Mouse (Mus musculus): ENCODE data around the gene Speer3.
"Not testable (repeated sequence)": the region's sequence is repeated elsewhere in the genome, so short reads cannot be mapped to it uniquely, and the experiment has no call there.

The Speer3 gene

GRCm38 (mm10) chr5:13791319-13791718, at the start of gene Speer3:
Speer3 (plus strand) TSS chr5:13791619.
- DNase-seq (ENCODE audit: low spot score in 2 of 2), result no peak

- DNase-seq (ENCODE audit: low spot score in 2 of 2), result not testable (repeated sequence)
Measured at GRCm38 (mm10) chr5:13810496-13810895, 19.1 kb downstream of the Speer3 start.

DNA sequence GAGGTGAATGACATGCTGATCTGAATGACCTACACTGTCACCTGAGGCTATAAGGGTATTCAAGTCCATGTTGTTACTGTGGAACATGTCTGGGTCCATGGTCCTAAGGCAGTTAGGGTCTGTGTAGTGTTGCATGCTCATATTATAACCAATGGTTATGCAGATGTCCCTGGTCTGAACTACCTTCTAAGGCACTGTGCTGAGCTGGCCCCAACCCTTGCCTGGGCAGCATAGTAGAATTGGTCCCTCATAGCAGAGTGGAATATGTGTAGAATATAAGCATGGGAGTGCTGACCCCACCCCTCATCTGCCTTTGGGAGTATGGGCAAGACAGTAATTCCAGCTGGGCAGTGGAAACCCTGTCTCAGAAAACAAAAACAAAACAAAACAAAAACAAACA, 33.7 kb downstream of the Speer3 start:
- no peak for DNase-seq (ENCODE audit: low spot score in 2 of 2)

DNA sequence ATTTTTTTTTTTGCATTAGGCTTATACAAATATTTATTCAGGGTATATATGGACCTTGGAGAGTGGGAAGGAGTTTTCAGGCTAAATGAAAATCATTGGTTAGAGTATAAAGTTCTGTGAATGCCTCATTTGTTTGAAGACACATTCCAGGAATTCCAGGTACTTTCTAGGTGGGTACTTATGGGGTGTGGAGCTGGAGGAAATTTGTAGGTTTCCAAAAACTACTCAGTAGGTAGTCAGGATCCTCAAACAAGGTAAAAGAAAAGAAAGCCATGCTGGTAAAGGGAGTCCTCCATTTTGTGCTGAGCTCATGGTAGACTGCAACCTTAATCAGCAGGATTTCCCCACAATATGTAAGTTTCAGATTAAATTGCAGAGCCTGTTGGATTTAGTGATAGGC, 35.3 kb downstream of the Speer3 start:
- no peak for DNase-seq (ENCODE audit: low spot score in 2 of 2)

- DNase-seq (ENCODE audit: low spot score in 2 of 2), result no peak
Measured at GRCm38 (mm10) chr5:13844317-13844716, 52.9 kb downstream of the Speer3 start.

Measured in frontal cortex, postnatal 14 days (tissue).